Mouse (Mus musculus) cerebellum, postnatal 36 days (tissue): ENCODE data around the gene Dusp1.

Experiments
- DNase-seq, 2 experiments: peaks; one replicate each; pipeline ENCODE4 v3.0.0; 2021 to 2022; ENCODE audit warnings: mixed read lengths in 2 of 2

Dusp1 gene

DNA sequence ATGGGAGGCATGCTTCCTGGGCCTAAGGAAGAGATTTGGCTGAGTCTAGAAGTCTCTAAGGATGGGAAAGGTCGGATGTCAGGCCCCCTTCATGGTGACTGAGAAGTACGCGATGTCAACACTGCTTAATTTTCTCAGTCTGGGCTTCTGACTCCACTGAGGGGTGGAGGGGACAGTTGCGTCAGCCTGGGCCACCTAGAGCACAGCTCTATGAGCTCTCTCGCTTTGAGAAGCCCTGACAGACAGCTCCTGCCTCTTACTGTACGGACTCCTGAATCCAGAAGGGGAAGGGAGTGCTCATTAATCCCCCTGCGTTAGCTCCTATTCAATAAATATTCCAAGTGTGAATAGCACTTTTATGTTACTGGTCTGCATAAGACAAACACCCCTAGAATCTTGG is 103.9 kb downstream of the Dusp1 start:
- DNase-seq, result no peak

DNA sequence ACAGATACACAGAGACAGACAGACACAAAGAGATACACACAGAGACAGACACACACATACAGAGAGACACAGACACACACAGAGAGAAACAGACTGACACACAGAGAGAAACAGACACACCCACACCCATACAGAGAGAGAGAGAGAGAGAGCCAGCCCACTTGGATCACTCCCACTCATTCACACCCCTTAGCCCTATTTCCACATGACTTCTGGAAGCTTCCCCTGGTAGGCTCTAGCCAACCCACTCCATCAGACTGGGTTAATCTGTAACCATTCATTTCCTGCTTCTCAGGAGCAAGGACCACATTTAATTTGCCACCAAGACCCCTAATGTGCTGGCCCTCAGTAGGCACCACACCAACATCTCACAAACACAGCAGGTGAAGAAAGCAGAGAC is 104.4 kb downstream of the Dusp1 start:
- DNase-seq, result no peak
